Mouse (Mus musculus): ENCODE data around the gene Usp47.

- TF ChIP-seq GATA1 (IDR thresholded peaks at IDR 0.05; ENCODE audit: low read length) = no peak
- TF ChIP-seq TAL1 (IDR thresholded peaks at IDR 0.05; ENCODE audit: low read length) = no peak
Observed at GRCm38 (mm10) chr7:112053667-112054066, 30.4 kb downstream of the Usp47 start.

Measured in erythroblast, embryonic 14.5 days (primary cell).